Mouse (Mus musculus) embryonic stem cell, embryonic (primary cell): ENCODE data around the gene Gnaq.
"Not testable (repeated sequence)": the region's sequence is repeated elsewhere in the genome, so short reads cannot be mapped to it uniquely, and the experiment has no call there.

Source experiments
- CTCF ChIA-PET, 4 experiments: fragments of 300-600 bp in 2 of 4; fragments of 350-600 bp in 2 of 4; sonication (Branson Sonifier 250); formaldehyde crosslinking; loops; one replicate each; lab custom pipeline; 2022; ENCODE audit warnings: inconsistent platforms in 2 of 4; lab: Charles Lee
- POLR2A ChIA-PET, 4 experiments: fragments of 300-600 bp in 2 of 4; fragments of 350-600 bp in 2 of 4; sonication (Branson Sonifier 250); formaldehyde crosslinking; loops; one replicate each; lab custom pipeline; 2022; ENCODE audit warnings: antibody characterized with exemption in 4 of 4, inconsistent platforms in 1 of 4; lab: Charles Lee

Gnaq gene

DNA sequence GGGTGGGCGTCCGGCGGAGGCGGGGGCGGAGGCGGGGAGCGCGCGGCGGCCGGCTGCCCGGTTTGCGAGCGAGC, at the start of gene Gnaq:
Gnaq (plus strand) TSS at position 41 of the 74 bp plus-strand sequence.
- POLR2A ChIA-PET, result interaction anchor here in 3 of 4 experiments (0.8 to 2.1 kb wide), 17 partner anchors 10 to 493 kb away, joined by 3 to 9 read pairs (median 3); partner anchors contain the start of gene Gna14 (in 1 of the 3)
- CTCF ChIA-PET, result interaction anchor here in 1 of 4 experiments (0.6 kb wide), 2 partner anchors 99 to 302 kb away, joined by 3 to 11 read pairs; no protein-coding TSS in a partner anchor

DNA sequence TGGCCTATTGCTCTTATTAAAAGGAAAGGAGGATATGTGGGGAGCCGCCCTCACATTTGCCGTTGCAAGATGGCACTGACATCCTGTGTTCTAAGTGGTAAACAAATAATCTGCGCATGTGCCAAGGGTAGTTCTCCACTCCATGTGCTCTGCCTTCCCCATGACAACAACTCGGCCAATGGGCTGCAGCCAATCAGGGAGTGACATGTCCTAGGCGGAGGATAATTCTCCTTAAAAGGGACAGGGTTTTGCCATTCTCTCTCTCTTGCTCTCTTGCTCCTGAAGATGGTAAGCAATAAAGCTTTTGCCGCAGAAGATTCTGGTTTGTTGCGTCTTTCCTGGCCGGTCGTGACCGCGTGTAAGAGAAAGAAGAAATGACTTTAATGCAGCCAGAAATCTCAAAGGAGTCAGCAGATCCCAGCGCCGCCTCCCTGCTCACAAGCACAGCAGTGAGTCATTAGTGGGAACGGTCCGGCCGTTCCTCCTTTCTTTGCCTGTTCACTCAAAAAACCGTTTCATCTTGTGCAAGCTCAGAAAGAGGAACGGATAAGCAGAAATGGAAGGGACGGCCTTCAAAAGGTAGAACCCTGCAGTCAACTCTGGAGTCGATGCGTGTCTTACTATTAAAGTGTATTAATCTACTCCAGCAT, 48.5 kb upstream of the Gnaq start:
- POLR2A ChIA-PET, CTCF ChIA-PET: not testable (repeated sequence)

DNA sequence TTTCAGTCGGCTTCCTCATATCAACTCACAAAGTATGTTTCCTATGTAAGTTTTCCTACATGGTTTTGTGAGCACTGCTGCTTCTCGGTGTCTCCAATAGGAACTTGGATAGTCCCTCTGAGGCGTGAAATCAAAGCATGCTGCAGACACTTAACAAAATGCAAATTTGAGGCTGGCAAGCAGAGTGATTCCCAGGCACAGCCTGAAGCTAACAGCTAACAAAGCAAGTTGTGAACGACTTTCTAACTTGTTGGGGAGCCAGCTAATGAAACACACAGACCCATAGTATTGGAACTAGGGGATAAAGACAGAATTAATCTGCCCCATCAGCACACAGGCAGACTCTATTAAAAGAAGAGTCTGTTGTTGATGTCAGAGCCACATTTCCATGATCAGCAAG, 47.4 kb upstream of the Gnaq start:
- POLR2A ChIA-PET, result interaction anchor here in 1 of 4 experiments (0.6 kb wide), 1 partner anchor 297 kb away, joined by 4 read pairs; no protein-coding TSS in a partner anchor
- CTCF ChIA-PET, result no interaction called here

DNA sequence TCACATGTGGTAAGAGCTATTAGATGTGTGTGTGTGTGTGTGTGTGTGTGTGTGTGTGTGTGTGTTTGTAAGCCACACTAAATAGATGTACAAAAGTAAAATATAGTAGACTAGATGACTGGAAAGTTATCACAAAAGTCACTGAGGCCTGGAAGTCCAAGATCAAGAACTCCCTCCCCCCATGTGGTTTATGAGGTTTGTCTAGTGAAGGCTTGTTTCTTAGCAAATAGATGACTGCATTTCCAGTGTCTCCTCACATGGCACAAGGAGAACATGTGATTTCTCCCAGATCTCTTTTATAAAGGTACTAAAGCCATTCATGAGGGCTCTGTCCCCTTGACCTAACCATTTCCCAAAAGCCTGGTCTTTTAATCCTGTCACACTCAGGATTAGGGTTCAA, 46.5 kb upstream of the Gnaq start:
- POLR2A ChIA-PET, result interaction anchor here in 1 of 4 experiments (0.6 kb wide), 1 partner anchor 296 kb away, joined by 4 read pairs; no protein-coding TSS in a partner anchor

DNA sequence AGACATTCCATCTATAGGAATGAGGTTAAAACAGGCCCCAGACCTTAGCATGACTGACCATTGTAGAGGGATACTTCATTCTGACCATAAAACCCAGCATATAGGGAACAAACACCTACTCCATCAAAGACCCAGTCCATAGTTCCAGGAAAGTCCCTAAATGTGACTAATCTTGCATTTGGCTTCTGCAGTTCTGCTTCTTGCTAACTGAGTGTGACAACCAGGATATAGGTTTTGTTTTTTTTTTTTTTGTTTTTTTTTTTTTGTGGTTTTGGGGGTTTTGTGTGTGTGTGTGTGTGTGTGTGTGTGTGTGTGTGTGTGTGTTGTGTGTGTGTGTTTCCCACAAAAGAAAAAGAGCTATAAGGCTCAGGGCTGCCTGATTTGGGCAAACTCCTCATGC, 46.0 kb upstream of the Gnaq start:
- POLR2A ChIA-PET, result no interaction called here
- CTCF ChIA-PET, result no interaction called here

More for the DNA sequence above, 46.5 kb upstream of the Gnaq start:
- CTCF ChIA-PET, result no interaction called here

DNA sequence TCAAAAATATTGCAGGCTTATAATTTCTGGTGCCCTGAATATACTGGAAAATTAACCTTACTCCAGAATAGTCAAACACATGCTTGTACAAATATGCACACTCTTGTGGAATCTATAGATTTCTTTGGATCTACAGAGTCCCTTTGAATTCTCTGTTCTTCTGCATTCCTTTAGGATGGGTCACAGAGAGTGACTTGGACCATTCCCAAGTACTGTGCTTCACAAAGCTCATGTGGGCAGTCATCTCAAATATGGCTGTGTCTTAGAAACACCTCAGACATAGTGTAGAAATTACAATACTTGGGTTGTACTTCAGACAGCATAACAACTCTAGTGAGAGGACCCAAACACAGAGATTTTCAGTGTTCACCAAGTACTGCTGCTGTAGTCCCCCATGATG, 45.2 kb upstream of the Gnaq start:
- CTCF ChIA-PET, result no interaction called here
- POLR2A ChIA-PET, result no interaction called here

DNA sequence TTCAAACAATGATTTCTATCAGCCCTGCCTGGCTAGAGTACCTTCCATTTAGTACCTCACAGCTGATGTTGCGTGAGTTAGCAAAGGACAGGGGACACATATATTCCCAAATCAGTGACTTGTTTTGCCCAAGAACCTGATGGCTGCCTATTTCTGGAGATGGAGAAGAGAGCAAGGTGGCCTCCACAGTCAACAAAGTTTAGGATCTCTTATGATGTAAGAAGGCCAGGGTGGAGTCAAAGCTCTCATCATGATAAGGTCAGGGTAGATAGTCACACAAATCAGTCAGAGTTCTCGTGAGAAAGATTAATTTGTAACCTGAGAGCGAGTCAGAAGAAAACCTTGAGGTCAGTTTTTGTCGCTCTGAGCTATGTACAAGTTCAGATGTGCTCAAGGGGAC, 39.0 kb upstream of the Gnaq start:
- ChIA-PET CTCF (no interaction called here), POLR2A (no interaction called here)

DNA sequence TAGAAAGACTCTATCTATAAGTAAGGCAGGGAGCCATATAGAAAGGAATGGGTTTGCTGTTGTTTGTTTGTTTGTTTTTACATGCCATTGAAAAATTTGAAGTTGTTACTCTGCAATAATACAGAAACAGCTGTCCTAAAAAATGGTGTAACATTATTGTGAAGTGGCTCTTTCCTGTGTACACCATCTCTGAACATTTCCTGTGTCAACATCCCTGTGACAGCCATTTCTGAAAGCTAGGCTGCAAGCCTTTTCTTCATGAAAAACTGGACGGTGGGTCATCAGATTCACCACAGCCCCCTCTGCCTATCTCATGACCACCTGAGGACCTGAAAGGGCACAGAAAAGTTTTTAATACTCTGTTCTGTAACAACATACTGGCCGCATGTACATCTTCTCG, 22.7 kb upstream of the Gnaq start:
- POLR2A ChIA-PET, result interaction anchor here in 1 of 4 experiments (1.6 kb wide), 1 partner anchor 9 kb away, joined by 3 read pairs; no protein-coding TSS in a partner anchor
- CTCF ChIA-PET, result no interaction called here

DNA sequence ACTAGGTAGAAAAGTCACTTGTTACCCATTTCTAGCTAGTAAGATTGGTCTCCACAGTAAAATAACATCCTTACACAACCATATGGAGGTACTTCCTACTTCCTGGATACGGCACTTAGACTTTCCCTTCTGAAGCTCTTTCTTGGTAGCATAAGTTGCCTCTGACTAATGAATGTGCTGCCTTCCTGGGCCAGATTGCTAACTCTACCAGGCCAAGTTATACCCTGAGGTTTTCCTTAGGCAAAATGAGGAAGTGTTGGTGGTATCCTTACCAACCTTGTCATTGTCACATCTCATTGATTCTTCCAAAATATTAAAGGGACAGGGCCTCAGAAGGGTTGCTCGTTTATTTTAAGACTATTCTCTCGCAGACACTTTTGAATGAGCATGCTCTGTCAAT, 22.0 kb upstream of the Gnaq start:
- ChIA-PET POLR2A (interaction anchor here in 1 of 4 experiments (0.5 to 1.6 kb wide), 2 partner anchors 10 to 113 kb away, joined by 3 read pairs; no protein-coding TSS in a partner anchor), CTCF (no interaction called here)

DNA sequence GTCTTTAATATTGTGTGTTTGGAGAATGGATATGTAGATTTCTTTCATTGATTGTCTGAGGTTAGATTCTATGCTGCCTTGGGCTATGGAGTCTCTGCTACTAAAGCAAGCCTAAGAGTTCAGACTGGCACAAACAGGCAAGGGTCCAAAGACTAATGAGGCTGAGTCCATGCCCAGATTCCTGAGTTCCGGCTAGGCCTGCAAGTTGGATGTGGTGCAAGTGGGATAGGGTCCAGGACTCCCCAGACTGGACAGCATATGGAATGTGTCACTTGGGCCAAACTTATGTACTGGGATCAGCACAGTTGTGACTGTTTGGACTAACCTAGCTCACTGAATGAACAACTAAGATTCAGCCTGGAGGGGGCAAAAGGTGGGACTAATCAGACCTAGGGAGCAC, 19.3 kb upstream of the Gnaq start:
- POLR2A ChIA-PET, result no interaction called here
- CTCF ChIA-PET, result no interaction called here

DNA sequence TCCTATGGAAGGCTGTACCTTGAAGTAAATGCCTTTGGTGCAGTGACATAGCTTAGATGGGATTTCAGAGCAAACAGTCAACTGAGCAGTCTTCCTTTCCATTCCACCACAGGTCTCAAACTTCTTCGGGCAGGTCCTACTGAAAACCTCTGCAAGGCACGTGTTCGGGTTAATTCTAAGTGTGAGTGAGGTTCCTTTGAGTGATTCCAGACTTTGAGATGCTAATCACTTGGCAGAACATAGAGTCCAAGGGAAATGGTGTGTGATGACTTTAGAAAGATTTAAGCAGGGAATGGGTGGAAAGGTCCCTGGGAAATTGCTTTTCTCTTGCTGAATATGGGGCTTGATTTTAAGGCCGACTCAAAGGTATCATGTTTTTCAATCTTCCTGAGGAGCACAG, 14.2 kb upstream of the Gnaq start:
- CTCF ChIA-PET, result interaction anchor here in 1 of 4 experiments (0.6 kb wide), 1 partner anchor 394 kb away, joined by 3 read pairs; no protein-coding TSS in a partner anchor

DNA sequence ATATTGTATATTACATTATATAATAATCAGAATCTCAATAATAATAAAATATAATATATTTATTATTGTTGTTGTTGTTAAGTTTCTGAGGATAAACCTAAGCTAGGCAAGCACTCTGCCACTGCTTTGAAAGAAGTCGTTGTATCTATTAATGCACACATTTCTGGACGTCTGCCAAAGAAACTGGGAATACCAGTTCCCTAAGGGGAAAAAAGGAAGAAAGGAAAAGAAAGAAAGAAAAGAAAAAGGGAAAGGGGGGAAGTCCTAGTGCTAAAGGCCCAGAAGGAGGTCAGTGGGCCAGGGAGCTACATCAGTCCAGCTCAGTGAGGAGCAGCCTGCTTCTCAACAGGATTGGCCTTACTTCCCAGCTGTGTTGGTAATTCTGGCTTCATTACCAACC, 11.3 kb upstream of the Gnaq start:
- CTCF ChIA-PET, result interaction anchor here in 1 of 4 experiments (0.5 kb wide), 1 partner anchor 182 kb away, joined by 5 read pairs; no protein-coding TSS in a partner anchor
- POLR2A ChIA-PET, result interaction anchor here in 1 of 4 experiments (2.5 kb wide), 1 partner anchor 11 kb away, joined by 7 read pairs; no protein-coding TSS in a partner anchor

More for the DNA sequence above, 14.2 kb upstream of the Gnaq start:
- POLR2A ChIA-PET, result no interaction called here

DNA sequence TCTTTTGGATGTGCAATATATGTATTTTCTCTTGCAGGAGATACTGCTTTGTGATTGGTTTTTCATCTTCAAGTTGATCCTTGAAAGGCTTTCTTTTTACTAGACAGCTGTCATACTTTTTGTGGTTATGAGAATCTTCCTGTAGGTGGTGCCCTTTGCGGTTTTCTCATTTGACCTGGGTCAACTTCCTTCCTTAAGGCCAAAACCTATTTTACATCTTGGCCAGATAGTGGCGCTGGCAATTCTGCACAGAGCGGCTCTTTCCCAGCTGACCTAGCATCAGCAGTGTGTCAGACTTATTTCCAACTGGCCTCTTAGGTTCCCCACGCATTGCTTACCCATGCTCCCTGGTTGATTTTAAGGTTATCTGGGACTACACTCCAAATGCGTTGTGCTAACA, 3.9 kb upstream of the Gnaq start:
- POLR2A ChIA-PET, result interaction anchor here in 1 of 4 experiments (1.0 kb wide), 1 partner anchor 124 kb away, joined by 3 read pairs; no protein-coding TSS in a partner anchor
- CTCF ChIA-PET, result interaction anchor here in 3 of 4 experiments (0.5 to 1.7 kb wide), 7 partner anchors 8 to 416 kb away, joined by 3 to 6 read pairs (median 4); no protein-coding TSS in a partner anchor

DNA sequence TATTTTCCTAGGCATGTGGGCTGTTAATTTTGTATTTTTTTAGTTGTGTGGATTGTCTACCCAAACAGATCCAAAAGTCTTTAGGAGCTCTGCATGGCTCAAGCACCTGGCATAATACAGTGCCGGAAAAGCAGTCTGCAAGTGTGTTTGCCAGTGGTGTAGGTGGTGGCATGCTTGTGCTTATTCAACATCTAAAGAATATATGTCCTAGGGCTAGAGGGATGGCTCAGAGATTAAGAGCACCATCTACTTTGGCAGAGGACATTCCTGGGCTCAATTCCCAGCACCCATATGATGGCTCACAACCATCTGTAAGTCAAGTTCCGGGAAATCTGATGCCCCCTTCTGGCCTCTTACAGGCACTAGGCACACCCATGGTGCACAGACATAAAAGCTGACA, 3.5 kb upstream of the Gnaq start:
- CTCF ChIA-PET, result interaction anchor here in 3 of 4 experiments (0.7 to 1.7 kb wide), 6 partner anchors 8 to 112 kb away, joined by 3 to 6 read pairs (median 4); no protein-coding TSS in a partner anchor
- POLR2A ChIA-PET, result interaction anchor here in 1 of 4 experiments (1.0 kb wide), 1 partner anchor 123 kb away, joined by 3 read pairs; no protein-coding TSS in a partner anchor

DNA sequence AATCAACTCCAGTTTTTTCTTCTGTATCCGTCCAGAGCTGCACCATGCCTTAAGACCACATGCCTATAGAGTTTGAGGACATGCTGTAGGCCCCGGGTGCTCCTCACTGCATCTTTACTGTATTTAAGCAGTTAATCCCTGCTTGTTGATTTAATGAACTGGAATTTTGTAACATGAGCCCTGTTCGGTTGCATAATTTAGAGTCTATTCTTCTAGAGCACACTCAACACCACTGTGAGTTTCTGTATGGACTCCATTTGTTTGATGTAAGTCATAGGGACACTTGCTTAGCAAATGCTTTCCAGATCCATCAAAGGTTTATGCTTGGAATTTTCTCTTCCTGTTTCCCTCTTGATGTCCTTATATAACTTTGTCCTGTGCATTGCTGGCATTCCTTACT, 2.2 kb upstream of the Gnaq start:
- CTCF ChIA-PET, result no interaction called here

DNA sequence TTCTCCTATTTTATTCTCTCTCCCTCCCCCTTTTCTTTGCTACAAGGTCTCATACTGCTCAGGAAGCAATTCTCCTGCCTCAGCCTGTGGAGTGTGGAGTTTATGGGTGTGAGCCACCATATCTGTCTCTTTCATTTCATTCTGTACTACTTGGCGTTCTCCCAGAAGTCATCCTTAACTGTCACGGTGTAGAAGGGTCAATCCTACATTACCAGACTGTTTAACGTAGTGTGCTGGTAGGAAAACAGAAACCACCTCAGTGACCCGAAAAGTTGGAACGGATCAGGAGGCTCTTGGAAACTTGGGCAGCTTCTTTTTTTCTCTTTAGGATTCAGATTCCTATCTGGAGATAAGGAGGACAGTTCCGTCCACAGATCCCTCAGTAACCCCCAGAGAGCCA, 800 bp upstream of the Gnaq start:
- POLR2A ChIA-PET, result interaction anchor here in 3 of 4 experiments (0.8 to 2.1 kb wide), 13 partner anchors 9 to 304 kb away, joined by 3 to 8 read pairs (median 3); partner anchors contain the start of gene Gna14 (in 1 of the 3)
- CTCF ChIA-PET, result interaction anchor here in 1 of 4 experiments (0.6 kb wide), 2 partner anchors 98 to 303 kb away, joined by 3 to 11 read pairs; no protein-coding TSS in a partner anchor

More for the DNA sequence above, 2.2 kb upstream of the Gnaq start:
- POLR2A ChIA-PET, result no interaction called here

DNA sequence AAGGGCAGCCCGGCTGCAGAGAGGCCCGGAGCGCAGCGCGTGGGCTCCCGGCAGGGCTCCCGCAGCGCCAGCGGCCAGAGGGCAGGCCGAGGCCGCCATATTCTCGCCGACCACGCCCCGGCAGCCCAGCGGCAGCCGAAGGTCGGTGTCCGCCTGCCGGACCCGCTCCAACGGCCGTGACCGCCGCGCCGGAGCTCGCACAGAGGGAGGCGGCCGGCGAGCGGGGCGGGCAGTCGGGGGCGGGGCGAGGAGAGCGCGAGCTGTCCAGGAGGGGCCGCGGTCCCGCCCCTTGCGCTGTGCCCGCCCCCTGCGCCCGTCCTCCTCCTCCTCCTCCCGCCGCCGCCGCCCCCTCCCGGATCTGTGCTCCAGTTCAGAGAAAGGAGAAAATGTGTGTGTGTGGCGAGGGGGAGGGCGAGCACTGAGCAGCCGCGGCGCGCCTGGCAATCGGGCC, 266 bp upstream of the Gnaq start:
- CTCF ChIA-PET, result interaction anchor here in 1 of 4 experiments (0.6 kb wide), 2 partner anchors 99 to 302 kb away, joined by 3 to 11 read pairs; no protein-coding TSS in a partner anchor
- POLR2A ChIA-PET, result interaction anchor here in 3 of 4 experiments (0.8 to 2.1 kb wide), 19 partner anchors 8 to 493 kb away, joined by 3 to 9 read pairs (median 3); partner anchors contain the start of gene Gna14 (in 1 of the 3)

DNA sequence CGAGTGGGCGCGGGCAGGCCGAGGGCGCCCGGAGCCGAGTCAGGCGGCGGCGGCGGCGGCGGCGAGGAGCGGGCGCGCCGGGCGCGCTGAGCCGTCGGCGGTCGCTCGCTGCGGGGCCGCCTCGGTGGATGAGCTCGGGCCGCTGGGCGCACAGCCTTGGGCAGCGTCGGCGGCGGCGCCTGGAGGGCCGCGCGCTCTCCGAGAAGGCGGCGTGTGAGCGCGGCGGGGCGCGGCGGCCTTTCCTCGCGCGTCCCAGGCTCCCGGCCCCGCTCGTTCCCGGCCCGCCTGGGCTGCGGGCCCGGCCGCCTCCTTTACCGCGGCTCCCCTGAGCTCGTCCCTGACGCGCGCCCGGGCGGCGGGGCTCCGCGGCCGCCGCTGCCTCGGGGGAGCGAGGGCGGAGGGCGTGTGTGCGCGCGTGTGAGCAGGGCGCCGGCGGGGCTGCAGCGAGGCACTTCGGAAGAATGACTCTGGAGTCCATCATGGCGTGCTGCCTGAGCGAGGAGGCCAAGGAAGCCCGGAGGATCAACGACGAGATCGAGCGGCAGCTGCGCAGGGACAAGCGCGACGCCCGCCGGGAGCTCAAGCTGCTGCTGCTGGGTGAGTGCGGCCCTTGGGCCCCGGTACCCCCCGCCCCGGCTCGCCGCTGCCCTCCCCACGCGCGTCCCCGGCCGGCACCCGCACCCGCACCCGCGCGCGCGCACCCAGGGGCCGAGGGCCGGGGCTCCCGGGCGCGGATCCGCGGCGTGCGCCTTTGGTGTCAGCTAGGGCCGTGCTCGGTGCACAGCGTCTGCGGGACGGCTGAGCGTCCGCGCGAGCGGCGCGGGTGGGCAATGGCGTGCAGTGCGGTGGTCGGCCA, 462 bp downstream of the Gnaq start:
- CTCF ChIA-PET, result no interaction called here

More for the DNA sequence above, 462 bp downstream of the Gnaq start:
- POLR2A ChIA-PET, result interaction anchor here in 3 of 4 experiments (0.5 to 2.1 kb wide), 20 partner anchors 11 to 814 kb away, joined by 3 to 9 read pairs (median 3); partner anchors contain the start of gene Gna14 (in 1 of the 3)
